Mouse (Mus musculus) embryonic stem cell, embryonic (primary cell): ENCODE results near the gene Zfp36.

Experiments
- CTCF ChIA-PET, 4 experiments: fragments of 300-600 bp in 2 of 4; fragments of 350-600 bp in 2 of 4; sonication (Branson Sonifier 250); formaldehyde crosslinking; loops; one replicate each; lab custom pipeline; 2022; ENCODE audit warnings: inconsistent platforms in 2 of 4; lab: Charles Lee
- POLR2A ChIA-PET, 4 experiments: fragments of 300-600 bp in 2 of 4; fragments of 350-600 bp in 2 of 4; sonication (Branson Sonifier 250); formaldehyde crosslinking; loops; one replicate each; lab custom pipeline; 2022; ENCODE audit warnings: antibody characterized with exemption in 4 of 4, inconsistent platforms in 1 of 4; lab: Charles Lee

Gene Zfp36

DNA sequence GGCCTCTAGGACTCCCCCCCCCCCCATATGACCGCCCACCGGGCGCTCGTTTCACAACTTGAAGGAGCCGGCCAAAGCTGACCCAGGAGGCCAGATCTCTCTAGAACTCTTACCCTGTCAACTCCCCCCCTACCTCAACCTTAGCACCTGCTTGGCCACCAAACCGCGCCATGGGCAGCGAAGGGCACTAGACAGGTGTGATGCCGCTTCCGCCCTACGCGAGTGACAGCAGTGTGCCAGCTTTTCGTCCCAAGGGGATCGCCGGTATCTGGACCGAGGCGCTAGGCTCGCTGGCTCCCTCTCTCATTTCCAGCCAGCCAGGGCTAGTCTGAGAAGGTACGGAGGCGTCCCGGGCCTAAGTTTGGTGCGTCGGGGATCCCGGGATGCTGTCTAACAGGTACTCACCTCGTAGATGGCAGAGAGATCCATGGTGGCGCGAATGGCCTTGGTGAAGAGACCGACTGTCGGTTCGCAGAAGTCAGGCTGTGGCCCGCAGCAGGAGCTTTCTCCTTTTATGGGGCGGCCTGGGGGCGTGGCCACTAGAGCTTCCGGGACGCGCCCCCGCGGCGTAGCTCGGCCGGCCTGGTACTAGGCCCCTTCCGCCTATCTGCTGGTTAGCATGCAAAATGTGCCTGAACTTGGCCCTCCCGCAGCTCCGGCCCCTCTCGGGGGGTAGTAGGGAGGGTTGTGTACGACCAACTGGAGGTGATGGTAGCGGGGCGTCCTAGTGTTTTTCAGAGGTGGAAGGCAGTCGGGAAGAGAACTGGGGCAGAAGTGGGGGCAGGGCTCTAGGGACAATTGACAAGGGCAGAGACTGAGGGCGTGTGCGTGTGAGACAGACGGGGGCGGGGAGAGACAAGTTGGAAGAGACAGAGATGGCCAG lies 1.0 kb downstream of the Zfp36 start:
- ChIA-PET POLR2A (interaction anchor here (0.6 to 37.0 kb wide), 70 partner anchors 10 to 1183 kb away, joined by 3 to 1116 read pairs (median 3); partner anchors contain the start of genes Med29 (in 3 of the 4), Paf1 (in 3 of the 4), Rps16 (in 3 of the 4) and Supt5 (in 3 of the 4)), CTCF (interaction anchor here in 3 of 4 experiments (0.5 to 1.5 kb wide), 12 partner anchors 12 to 489 kb away, joined by 3 to 13 read pairs (median 3); partner anchors contain the start of genes Dll3 (in 1 of the 3), Med29 (in 1 of the 3), Paf1 (in 1 of the 3) and Rps16 (in 1 of the 3))

DNA sequence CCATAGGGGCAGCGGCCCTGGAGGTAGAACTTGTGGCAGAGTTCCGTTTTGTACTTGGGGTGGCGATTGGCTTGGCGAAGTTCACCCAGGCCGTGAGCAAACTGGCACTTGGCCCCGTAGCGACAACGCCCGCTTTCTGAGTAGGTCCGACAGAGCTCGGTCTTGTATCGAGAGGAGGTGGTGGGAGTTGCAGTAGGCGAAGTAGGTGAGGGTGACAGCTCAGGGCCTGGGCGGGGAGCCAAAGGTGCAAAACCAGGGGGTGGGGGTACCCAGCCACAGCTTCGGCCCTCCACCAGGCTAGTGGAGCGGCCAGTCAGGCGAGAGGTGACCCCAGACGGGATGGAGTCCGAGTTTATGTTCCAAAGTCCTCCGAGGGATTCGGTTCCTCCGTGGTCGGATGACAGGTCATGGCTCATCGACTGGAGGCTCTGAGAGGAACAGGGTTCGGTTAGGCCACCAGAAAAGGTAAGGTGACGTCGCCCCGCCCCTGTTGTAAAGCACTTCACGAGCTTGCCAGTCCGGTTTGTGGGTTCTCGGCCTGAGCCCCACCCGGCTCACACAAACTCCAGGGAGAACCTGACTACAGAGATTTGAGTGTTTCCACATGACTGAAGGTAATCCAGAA lies 1.9 kb downstream of the Zfp36 start:
- POLR2A ChIA-PET, result interaction anchor here (0.5 to 37.0 kb wide), 45 partner anchors 9 to 1145 kb away, joined by 3 to 1116 read pairs (median 4); partner anchors contain the start of genes Med29 (in 3 of the 4), Paf1 (in 3 of the 4), Rps16 (in 3 of the 4) and Gmfg (in 2 of the 4)

DNA sequence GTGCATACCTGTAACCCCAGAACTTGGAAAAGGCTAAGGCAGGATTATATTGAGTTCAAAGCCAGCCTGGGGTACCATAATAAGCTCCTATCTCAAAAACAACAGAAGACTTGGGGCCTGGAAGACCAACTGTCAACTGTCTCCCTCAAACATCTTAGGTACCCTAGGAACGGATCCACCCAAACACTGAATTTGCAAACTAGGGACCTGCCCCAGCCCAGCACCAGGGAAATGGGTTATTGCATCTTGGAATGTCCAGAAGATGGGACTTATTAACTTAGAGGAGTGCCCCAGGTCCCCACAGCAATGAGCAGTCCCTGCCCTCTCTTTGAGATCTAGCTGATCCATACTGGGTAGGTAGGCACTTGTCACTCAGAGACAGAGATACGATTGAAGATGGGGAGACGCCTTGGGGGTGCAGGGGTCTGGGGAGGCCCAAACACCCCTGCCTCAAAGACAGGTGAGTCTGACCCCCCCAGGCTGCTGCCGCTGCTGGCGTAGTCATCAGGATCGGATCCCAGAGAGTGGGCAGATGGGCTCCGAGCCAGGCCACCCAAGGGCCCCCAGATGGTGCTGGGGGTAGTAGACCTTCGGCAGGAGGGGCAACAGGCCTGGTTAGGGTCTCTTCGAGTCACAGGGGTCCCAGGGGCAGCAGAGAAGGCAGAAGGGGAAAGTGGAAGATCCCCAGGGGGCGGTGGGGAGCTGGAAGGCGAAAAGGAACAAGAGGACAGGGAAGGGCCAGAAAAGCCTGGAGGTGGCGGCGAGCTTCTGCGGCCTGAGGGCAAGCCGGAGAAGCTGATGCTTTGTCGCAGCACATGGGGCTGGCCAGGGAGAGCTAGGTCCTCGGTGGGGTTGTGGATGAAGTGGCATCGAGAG lies 2.6 kb downstream of the Zfp36 start:
- ChIA-PET POLR2A (interaction anchor here (0.5 to 37.0 kb wide), 26 partner anchors 8 to 453 kb away, joined by 3 to 1116 read pairs (median 4); partner anchors contain the start of genes Med29 (in 3 of the 4), Paf1 (in 3 of the 4), Supt5 (in 3 of the 4) and Rps16 (in 2 of the 4)), CTCF (interaction anchor here in 2 of 4 experiments (1.0 to 3.7 kb wide), 4 partner anchors 10 to 87 kb away, joined by 3 to 11 read pairs (median 4); partner anchors contain the start of genes Gmfg (in 1 of the 2) and Selenov (in 1 of the 2))

More for the DNA sequence above, 1.9 kb downstream of the Zfp36 start:
- CTCF ChIA-PET, result interaction anchor here in 1 of 4 experiments (0.8 to 1.3 kb wide), 6 partner anchors 11 to 87 kb away, joined by 3 to 4 read pairs (median 3); partner anchors contain the start of genes Gmfg and Selenov

DNA sequence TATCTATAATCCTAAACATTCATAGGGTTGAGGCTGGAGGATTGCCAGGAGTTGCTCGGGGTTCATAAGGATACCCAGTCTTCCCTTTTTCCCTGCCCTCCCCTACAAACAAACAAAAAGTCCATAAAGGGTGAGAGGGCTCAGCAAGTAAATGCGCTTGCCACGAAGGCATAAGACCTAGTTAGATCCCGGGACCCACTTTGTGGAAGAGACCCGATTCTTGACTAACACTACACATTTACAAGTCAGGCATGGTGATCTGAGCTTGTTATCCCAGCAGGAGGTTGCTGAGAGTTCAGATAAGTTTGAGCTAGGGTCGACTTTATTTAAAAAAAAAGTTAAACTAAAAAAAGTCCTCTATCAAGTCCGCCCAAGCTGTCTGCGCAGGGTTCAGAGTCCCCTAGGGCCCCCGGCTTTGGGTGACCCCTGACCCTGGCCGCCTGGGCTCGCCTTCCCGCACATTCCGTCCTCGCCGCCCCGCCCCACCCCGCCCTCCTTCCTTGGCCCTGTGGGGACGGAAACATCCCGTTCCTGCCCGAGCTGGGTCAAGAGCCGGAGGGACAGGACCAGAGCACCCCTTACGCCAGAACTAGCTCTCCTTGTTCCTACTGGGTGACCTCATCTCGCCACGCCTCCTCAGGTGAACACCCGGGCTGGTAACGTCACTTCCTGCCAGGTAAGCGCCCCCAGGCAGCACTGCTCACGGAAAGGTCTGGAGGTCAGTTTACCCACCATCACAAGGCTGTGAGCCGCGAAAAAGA lies 3.9 kb downstream of the Zfp36 start:
- POLR2A ChIA-PET, result interaction anchor here (0.5 to 37.0 kb wide), 48 partner anchors 9 to 1393 kb away, joined by 3 to 1116 read pairs (median 4); partner anchors contain the start of genes Med29 (in 3 of the 4), Paf1 (in 3 of the 4), Rps16 (in 3 of the 4) and Supt5 (in 3 of the 4)

DNA sequence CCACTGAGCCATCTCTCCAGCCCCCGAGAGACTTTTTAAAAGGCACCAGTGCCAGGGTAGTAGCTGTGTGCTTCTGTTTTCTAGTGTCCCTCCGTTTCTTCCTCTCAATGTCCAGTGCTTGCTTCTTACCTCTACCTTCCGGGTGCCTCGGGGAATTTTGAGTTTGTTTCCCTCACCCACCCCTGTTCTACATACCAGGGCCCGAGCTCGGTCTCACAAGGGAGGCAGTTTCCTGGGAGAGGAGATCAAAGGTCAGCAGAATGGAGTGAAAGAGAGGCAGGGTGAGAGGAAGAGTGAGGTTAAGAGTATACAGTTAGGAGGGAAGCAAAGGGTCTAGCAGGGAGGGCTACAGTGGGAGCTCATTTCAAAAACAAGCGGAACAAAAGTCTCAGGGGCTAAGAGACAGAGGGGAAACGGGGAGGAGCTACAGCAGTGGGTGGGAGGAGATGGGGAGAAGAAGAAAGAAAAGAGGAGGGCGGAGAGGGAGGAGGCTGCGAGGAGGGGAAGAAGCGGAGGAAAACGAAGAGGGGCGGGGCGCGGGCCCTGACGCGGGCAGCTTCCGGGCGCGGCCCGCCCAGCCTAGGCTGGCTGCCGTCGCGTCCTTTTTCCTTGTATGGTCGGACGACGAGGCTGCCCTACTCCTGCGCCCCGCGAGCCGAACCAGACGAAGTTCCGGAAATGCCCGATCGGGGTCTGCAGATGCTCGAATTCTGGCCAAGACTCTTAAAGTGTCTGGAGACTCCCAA lies 4.7 kb downstream of the Zfp36 start:
- ChIA-PET CTCF (interaction anchor here (0.5 to 3.7 kb wide), 13 partner anchors 9 to 1043 kb away, joined by 3 to 12 read pairs (median 6); partner anchors contain the start of genes Eid2 (in 1 of the 4), Gmfg (in 1 of the 4), Med29 (in 1 of the 4) and Paf1 (in 1 of the 4)), POLR2A (interaction anchor here (0.6 to 37.0 kb wide), 40 partner anchors 15 to 858 kb away, joined by 3 to 1116 read pairs (median 5); partner anchors contain the start of genes Med29 (in 3 of the 4), Paf1 (in 3 of the 4), Rps16 (in 3 of the 4) and Supt5 (in 3 of the 4))

More for the DNA sequence above, 3.9 kb downstream of the Zfp36 start:
- CTCF ChIA-PET, result interaction anchor here (0.5 to 3.7 kb wide), 16 partner anchors 10 to 1044 kb away, joined by 3 to 12 read pairs (median 5); partner anchors contain the start of genes Gmfg (in 1 of the 4), Med29 (in 1 of the 4), Paf1 (in 1 of the 4) and Selenov (in 1 of the 4)

DNA sequence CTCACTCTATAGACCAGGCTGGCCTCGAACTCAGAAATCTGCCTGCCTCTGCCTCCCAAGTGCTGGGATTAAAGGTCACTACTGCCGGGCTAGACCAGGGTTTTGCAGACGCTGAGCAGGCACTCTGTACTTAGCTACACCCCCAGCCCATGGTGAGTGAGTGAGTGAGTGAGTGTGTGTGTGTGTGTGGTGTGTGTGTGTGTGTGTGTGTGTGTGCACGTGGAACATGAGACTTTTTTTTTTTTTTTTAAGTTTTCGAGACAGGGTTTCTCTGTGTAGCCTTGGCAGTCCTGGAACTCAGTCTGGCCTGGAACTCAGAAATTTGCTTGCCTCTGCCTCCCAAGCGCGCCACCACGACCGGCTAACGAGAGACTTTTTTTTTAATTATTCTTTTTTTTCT lies 5.4 kb downstream of the Zfp36 start:
- CTCF ChIA-PET, result interaction anchor here in 2 of 4 experiments (1.1 to 3.7 kb wide), 7 partner anchors 10 to 153 kb away, joined by 3 to 12 read pairs (median 10); partner anchors contain the start of genes Gmfg (in 1 of the 2) and Selenov (in 1 of the 2)
- POLR2A ChIA-PET, result interaction anchor here in 3 of 4 experiments (0.7 to 37.0 kb wide), 22 partner anchors 16 to 859 kb away, joined by 3 to 1116 read pairs (median 5); partner anchors contain the start of genes Med29 (in 3 of the 3), Paf1 (in 3 of the 3), Rps16 (in 3 of the 3) and Pak4 (in 2 of the 3)

DNA sequence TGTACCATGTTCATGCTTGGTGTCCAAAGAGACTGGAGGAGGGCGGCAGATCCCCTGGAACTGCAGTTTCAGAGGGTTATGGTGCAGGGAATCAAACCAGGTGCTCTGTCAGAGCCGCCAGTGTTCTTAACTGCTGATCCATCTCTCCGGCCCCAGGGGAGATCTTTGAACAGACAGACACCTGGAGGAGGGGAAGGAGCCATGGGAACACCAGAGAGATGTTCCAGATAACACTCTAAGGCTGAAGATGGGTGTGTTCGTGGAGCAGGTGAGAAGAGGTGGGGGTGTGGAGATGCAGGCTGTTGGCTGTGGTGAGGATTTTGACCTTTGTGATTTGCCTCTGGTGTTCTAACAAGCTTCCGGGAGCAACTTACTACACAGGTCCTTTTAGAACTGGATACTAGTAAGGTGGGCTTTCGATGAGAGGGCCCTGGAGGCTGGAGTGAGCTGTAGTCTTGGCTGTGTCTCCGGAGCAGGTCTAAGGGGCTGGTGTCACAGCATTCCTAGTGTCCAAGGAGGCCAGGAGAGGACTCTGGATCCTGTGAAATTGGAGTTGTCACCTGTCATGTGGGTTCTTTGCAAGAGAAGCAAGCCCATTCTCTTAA lies 6.1 kb downstream of the Zfp36 start:
- CTCF ChIA-PET, result interaction anchor here in 3 of 4 experiments (0.6 to 3.7 kb wide), 6 partner anchors 12 to 442 kb away, joined by 3 to 11 read pairs (median 6); no protein-coding TSS in a partner anchor
- POLR2A ChIA-PET, result interaction anchor here in 3 of 4 experiments (1.9 to 37.0 kb wide), 9 partner anchors 17 to 224 kb away, joined by 5 to 1116 read pairs (median 148); partner anchors contain the start of genes Med29 (in 3 of the 3), Paf1 (in 3 of the 3), Rps16 (in 3 of the 3) and Supt5 (in 2 of the 3)

DNA sequence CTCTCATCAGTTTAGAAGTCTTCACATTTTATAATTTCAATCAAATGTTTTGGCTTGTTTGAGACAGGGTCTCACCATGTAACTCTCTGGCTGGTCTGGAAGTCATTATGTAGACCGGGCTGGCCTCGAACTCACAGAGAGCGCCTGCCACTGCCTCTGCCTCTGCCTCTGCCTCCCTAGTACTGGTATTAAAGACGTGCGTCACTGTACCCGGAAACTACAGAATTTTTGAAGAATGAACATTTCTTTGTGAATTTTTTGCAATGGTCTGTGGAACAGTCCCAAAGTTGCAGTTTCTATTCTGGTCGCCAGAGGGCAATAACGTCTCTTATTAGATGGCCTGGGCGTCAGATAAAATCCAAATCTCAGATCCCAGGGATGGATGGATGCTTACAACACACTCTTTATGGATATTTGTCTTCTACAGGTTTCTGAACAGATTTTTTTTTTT lies 6.9 kb downstream of the Zfp36 start:
- POLR2A ChIA-PET, result interaction anchor here in 3 of 4 experiments (0.6 to 37.0 kb wide), 7 partner anchors 9 to 437 kb away, joined by 3 to 1116 read pairs (median 4); partner anchors contain the start of genes Med29 (in 3 of the 3), Paf1 (in 3 of the 3), Rps16 (in 1 of the 3) and Supt5 (in 1 of the 3)
- CTCF ChIA-PET, result interaction anchor here in 2 of 4 experiments (0.6 to 1.0 kb wide), 4 partner anchors 15 to 443 kb away, joined by 3 read pairs; partner anchors contain the start of gene Rps16 (in 1 of the 2)

DNA sequence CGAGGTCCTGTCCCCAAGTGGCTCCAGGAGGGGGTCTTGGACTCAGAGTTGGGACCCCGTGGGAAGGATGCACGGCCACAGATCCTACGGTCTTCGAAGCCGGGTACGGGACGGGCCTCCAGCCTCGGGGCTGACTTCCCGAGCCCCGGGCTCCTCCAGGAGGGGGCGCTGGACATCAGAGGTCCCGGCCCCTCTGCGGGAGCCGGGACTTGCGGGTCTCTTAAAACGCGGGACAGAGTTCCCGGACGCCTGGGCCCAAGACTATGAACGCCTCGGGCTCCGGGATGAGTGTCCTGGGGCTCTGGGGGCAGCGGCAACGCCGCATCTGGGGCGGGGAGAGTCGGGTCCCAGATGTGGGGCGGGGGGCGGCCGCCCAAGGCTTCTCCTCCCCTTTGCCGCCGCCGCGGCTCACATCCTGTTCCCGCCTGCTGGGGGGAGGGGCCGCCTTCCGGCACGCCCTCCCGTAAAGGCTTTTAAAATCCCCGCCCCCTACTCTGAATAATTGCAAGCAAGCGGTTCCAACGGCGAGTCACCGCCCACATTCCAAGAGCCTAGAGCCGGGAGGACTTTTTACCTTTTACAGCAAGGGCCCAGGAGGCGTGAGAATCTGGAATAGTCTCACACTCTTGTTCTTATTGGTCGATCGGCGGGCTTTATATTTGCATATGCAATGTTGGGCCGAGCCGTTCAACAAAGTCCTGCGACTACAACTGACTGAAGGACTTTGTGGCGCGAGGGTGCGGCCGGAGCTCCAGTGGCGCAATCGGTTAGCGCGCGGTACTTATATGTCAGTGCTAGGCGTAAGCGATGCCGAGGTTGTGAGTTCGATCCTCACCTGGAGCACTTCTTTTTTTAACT lies 7.6 kb downstream of the Zfp36 start, which contains the start of gene Plekhg2:
TSS of gene Plekhg2 (minus strand) at position 349 of the 858 bp plus-strand sequence.
- ChIA-PET POLR2A (interaction anchor here in 3 of 4 experiments (0.6 to 37.0 kb wide), 7 partner anchors 9 to 438 kb away, joined by 3 to 1116 read pairs (median 4); partner anchors contain the start of genes Med29 (in 3 of the 3), Paf1 (in 3 of the 3), Rps16 (in 1 of the 3) and Supt5 (in 1 of the 3)), CTCF (interaction anchor here in 2 of 4 experiments (0.7 to 1.0 kb wide), 2 partner anchors 14 to 22 kb away, joined by 3 read pairs; partner anchors contain the start of gene Rps16 (in 1 of the 2))

DNA sequence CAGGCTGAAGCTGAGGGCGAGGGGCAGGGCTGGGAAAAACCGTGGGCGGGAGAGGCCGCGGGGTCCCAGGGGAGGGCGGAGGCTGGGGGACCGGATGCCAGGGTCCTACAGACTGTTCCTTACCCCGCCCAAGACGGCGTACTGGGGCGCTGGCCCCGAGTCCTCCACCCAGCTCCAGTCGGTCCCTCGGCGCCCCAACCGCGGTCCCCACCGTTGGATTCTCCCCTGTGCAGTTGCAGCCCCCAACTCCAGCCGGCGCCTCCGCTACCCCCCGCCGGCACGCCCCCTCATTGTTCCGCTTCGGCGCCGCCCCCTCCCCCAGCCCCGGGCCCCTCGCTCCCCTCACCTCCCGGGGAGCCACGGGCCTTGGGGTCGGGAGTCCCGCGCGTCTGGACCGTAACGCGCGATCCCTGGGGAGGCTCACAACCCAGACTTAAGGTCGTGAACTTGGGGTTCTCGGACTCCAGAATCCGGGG lies 8.5 kb downstream of the Zfp36 start:
- POLR2A ChIA-PET, result interaction anchor here (0.6 to 50.6 kb wide), 14 partner anchors 9 to 226 kb away, joined by 3 to 1116 read pairs (median 3); partner anchors contain the start of genes Rps16 (in 3 of the 4), Med29 (in 2 of the 4), Paf1 (in 2 of the 4) and Supt5 (in 2 of the 4)
- CTCF ChIA-PET, result interaction anchor here in 2 of 4 experiments (0.6 to 1.5 kb wide), 2 partner anchors 12 to 198 kb away, joined by 5 to 6 read pairs; no protein-coding TSS in a partner anchor

DNA sequence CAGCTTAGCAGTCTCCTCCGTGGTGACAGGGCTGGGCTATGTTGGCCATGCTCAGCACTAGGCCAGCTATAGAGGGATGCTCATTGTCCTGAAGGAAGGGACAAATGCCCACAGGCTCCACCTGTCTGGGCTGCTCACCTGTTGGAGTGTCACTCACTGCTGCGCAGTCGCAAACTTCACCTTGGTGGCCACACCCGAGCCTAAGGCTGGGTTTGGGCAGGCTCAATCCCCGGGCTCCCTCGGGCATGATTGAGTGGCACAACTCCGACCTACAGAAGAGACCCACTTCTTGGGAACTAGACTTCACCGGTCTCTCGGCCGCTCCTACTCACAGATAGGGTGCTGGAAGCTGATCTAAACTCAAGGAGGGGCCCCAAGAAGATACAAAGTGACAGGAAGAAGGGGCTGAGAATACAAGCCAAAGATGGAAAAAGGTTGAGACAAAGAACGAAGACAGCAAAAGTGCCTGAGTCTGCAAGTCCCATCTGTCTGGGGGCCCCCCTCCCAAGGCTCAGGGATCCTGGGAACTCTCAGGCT lies 9.0 kb downstream of the Zfp36 start:
- POLR2A ChIA-PET, result interaction anchor here (0.6 to 50.6 kb wide), 14 partner anchors 9 to 227 kb away, joined by 3 to 1116 read pairs (median 3); partner anchors contain the start of genes Rps16 (in 3 of the 4), Med29 (in 2 of the 4), Paf1 (in 2 of the 4) and Supt5 (in 2 of the 4)

DNA sequence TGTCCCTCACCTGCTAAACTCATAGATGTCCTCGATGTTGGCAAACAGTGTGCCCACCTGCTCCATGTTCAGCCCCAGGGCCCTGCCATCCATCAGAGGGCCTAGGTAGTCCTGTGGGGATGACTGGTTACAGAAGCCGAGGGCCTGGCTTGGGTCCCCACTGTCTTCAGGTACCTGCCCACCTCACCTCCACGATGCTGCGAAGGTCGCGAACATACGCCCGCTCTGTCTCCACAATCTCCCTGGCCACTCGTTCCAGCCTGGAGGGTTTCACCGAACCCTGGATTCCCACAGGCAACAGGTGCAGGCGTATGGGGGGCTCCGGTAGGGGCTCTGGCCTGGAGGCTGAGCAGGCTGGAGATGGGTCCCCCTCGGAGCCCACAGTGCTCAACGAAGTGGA lies 10.0 kb downstream of the Zfp36 start:
- POLR2A ChIA-PET, result interaction anchor here in 2 of 4 experiments (1.3 to 50.6 kb wide), 6 partner anchors 8 to 37 kb away, joined by 3 to 1116 read pairs (median 310); partner anchors contain the start of genes Med29 (in 2 of the 2), Paf1 (in 2 of the 2), Rps16 (in 2 of the 2) and Plekhg2 (in 1 of the 2)
- CTCF ChIA-PET, result interaction anchor here in 2 of 4 experiments (0.6 to 1.5 kb wide), 3 partner anchors 10 to 70 kb away, joined by 3 to 6 read pairs (median 4); no protein-coding TSS in a partner anchor

More for the DNA sequence above, 9.0 kb downstream of the Zfp36 start:
- CTCF ChIA-PET, result interaction anchor here in 2 of 4 experiments (0.6 to 1.5 kb wide), 3 partner anchors 11 to 199 kb away, joined by 3 to 6 read pairs (median 5); no protein-coding TSS in a partner anchor
